Mouse (Mus musculus) small intestine, adult 2 months (tissue): ENCODE measurements around the gene Gm17079.

Experiments used
- CTCF ChIP-seq: fragments of 200-500 bp; IDR thresholded peaks from 2 replicates; pipeline ENCODE4 v1.5.1; 2012; ENCODE audit warnings: low read depth, mild to moderate bottlenecking, control low read depth, inconsistent platforms, low read length, moderate library complexity, mixed read lengths; ENCODE audit not compliant: insufficient replicate concordance, insufficient read length; ENCODE audit errors: extremely low read depth
- POLR2A ChIP-seq: fragments of 200-500 bp; IDR thresholded peaks from 2 replicates; pipeline ENCODE4 v1.6.1; 2012; ENCODE audit warnings: low read depth, mild to moderate bottlenecking, control low read depth, inconsistent platforms, low read length, moderate library complexity

DNA sequence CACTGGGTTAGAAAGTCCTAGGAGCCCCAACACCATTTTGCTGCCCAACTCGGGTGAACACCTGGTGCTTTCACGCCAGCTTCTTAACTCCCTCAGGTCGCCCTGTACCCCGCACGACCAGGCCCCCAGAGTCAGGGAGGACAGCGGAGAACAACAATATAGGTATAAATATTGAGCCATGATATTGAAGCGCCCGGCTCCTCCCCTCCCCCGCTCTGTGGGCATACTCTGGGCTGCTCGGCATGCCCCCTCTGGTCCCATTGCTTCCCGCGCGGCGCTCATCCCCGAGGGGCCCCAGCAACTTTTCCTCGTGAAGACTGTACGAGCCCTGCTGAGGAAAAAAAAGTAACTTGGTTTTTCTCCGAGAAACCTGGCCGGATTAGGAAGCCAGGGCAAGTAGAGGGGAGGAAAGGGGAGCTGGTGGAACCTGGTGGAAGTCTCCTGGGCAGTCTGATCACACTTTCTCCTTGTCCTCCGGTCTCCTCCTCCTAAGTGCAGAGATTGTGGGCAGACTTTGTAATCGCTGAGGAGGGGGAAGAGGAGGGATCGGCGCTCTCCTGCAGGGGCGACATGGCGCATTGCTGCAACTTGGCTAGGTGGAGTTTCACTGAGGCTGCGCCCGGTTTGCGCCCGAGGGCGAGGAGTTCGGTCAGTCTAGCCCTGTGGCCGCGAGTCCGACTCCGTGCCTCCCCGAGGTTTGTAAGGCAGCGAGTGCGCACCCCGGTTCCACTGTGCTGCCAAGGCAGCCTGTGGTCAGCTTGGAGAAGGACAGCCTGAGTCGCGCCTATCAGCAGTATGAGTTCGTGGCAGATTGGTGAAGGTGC lies 45.3 kb upstream of the Gm17079 start:
- no peak for TF ChIP-seq CTCF
- TF ChIP-seq POLR2A = no peak
